Mouse (Mus musculus): ENCODE measurements at regions not wholly inside any gene's neighbourhood (a gene's known extent, or its start where the extent isn't known, plus 50 kb on each side); places are given as distances from the start of the nearest gene placed in this dataset.

DNA sequence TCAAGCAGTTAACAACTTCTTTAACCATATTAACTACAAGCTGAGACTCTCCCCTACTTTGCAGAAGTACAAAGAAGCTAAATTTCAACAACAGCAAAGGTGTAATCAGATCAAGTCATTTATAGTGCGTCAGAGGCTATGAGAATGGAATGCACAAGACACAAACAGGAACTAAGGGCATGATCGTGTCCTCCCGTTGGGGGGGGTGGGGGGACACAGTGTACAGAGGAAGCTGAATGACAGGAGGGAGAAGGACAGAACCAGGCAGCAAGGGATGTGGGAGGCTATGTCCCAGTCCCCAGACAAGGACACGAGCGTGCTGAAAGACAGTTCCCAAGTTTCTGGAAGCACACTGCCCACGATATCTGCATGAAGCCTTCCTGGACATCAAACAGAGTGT is 408.9 kb downstream of the Atp23 start:
- no peak for DNase-seq (ENCODE audit: low spot score)

DNA sequence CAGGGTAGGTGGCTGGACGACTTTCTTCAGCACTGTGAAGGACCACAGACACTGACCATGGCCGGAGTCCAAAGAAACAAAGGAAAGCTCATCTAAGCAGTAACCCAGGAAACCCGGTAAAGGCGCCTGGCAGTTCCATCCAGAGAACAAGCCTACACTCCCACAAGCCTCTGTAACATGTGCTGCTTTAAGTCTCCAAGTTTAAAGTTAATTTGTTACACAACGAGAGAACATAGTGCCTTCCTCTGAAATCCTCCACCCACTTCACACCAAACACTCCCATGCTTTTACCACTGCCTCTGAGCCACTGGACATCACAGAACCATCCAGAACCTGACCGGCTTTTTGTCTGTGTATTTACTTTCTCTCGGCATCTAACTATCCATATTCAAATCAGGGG is 416.0 kb downstream of the Atp23 start:
- DNase-seq (ENCODE audit: low spot score) = no peak

DNA sequence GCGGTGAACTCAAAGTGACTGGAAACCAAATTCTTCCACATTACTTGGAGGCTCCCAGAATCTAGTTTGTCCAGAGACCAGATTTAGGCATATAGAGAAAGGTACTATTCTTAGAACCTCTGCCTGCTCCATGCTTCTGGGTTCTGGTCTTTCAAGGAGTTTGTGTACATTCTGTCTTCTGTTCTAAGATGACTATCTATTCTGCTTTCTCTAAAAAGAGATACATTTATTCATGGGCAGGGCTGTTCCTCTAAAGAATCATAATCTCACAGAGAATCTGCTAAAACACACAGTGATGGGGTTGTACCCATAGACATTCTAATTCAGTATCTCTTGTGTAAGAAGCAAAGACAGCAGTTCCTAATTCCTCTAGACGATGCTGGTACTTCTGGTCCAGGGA is 417.7 kb downstream of the Atp23 start:
- no peak for DNase-seq (ENCODE audit: low spot score)

DNA sequence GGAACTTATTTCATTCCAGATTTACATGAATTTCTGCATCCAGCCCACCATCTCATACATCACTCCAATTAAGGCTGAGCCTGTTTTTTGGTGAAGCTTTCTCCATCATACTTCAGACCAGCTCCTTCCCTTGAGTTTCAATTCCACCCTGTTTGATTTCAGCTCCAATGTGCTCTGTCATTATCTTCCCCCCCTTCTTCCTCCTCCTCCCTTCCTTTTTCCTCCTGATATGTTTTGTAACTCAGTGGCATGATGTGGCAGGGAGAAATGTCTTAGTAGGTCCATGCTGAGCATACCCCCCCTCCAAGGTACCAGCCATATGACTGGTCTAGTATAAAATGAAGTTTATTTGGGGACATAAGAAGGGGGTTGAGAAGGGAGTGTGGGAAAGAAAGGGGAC is 420.8 kb downstream of the Atp23 start:
- DNase-seq (ENCODE audit: low spot score) = no peak

DNA sequence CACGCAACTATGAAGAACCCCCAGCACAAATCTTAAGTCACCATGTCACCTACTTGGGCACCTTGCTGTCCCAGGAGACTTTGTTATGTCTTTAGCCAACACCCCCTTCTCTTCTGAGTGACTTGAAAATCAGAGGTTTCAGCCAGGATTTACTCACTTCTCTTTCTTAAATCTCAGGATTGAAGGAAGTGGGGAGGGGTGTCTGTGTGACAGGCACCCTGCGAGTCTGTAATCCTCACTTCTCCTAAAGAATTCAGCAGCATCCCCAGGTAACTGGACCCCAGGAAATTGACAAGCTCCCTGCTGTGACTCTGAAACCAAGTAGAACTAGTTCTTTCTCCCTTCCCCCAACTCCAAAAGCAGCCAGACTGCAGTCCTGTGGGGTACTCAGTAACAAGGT is 421.4 kb downstream of the Atp23 start:
- no peak for DNase-seq (ENCODE audit: low spot score)

DNA sequence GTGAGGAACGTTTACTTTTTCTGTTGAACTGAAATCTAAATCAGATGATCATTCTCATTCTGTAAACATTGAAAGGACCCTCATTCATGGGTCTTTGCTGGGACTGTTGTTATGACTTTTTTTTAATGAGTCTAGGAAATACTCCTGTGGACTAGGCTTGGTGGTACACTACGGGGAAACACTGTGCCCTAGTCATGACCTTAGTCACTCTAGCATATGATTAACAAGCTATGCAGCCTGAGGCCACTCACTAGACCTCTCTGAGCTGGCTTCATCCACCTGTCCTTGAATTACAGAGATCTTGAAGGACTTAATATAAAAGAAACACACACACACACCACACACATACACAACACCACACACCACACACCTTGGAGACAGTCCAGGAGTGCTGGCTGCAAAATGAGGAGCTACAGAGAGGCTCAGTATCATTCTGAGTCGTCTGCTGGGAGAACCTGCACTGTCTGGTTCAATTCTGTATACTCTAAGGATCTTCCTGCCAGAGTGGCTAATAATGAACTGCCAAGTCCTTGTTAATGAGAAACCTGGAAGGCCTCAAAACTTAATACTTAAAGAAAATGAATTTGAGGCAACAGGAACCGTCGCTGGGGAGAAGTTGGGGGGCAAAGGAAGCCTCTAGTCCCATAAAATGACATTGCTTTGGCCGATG is 428.0 kb downstream of the Atp23 start:
- DNase-seq (ENCODE audit: low spot score) = no peak

DNA sequence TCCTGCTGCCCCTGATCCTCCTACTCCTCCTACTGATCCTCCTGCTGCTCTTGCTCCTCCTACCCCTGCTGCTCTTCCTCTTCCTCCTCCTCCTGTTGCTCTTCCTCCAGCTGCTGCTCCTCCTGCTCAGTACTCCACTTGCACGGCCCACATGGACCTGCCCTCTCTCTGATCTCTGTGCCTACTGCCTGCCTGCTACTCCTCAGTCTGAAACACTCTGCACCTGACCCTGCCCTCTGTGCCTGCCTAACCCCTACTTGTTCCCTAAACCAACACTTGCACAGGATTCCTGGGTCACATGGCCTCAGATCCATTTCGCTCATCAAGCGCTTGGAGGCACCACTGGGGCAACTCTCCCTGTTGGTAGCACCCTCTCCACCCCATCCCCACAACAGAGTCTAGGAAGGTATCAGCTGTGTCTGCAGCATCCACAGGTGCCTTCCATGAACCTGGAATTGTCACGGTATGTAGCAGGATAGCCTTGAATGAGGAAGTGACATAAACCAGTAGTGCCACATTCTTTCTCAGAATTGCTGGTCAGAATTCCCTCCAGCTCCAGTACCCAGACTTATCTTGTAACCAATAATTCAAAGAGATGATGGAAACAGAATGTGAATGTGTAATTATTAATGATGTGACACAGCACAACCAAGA is 430.2 kb downstream of the Atp23 start:
- DNase-seq (ENCODE audit: low spot score) = no peak

DNA sequence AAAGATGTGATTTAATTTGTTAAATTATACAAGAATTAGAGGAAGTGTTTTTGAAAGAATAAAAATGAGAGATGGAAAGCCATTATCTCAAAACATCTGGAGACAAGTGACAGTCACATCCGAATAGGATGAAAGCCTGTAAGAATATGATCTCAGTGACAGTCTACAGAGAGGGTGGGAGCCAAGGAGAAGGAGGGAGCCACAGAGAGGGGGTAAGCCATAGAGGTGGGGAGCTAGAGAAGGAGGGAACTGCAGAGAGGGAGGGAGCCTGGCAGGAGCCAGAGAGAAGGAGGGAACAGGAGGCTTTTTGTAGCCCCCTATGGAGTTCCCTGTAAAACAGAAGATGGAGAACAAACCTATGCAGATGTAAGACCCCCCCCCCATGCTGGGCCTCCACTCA is 438.4 kb downstream of the Atp23 start:
- DNase-seq (ENCODE audit: low spot score) = no peak

DNA sequence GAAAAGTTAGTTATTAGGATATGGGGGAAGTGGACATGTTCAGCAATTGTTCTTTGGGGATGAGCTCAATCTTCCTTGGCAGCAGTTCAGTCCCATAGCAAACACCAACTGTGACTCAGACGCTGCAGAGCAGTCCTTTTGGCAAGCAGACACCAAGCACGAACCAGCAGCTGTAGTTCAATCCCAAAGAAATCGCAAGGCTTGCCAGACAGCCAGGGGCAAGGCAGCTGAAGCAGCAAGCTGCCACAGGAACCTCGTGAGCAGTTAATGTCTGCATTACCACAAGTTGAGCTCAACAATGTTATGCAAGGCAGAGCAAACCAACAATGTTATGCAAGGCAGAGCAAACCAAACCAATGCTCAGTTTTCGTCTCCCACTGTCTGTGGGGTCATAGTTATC is 442.6 kb downstream of the Atp23 start:
- no peak for DNase-seq (ENCODE audit: low spot score)

DNA sequence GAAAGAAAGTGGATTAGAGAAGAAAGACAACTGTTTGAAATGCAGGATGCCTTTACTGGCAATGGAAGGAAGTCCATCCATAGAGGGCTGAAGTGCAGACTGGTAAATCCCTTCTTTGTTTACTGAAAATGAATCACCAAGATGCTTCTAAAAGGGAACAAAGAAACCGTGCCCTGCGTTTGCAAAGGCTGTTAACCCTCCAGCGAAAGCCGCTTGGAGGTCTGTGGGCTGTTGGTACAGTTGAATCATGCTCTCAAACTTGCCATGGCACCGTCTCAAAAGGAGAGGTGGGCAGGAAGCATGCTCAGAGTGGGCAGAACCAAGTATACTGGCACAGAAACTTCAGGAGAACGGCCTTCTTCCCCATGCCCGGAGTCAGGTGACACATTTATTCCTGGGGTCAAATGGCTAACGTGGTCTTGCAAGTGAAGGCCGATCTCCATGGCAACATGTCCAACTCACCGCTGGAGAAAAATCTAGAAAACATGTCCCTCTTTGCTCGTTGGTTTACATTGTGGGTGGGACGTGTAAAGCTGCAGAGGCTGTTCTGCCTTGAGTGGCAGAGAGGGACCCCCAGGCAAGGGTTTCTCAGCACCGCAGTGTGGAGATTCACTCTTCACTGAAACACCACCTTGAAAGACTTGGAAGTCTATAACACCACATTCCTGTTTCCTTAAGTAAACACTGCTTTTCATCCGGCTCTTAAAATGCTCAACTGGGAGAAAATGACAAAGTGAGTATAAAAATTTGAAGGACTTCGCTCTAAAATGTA is 448.2 kb downstream of the Atp23 start:
- no peak for DNase-seq (ENCODE audit: low spot score)

DNA sequence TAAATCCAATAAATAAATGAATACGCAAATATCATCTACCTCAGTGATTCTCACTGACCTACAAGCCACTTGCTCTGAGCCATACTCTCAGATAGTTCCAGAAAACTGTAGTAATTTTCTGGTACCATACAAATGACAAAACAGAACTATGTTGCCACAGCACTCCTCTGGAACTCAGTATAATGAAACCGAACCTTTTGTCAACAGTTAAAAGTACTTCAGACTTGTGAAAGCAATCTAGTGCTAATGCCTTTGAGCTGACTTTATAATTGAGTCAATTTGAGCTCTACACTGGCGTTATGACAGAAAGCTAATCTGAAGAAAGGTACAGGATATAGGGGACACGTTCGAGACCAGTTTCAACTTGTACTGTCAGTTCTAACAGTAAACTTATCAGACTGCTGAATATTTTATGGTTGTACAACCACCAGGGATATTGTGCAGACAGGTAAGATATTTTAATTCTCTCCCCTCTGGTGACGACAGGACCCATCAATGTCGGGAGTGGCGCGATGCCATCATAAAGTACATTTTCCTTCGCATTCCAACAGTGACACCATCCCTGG is 449.0 kb downstream of the Atp23 start:
- no peak for DNase-seq (ENCODE audit: low spot score)

DNA sequence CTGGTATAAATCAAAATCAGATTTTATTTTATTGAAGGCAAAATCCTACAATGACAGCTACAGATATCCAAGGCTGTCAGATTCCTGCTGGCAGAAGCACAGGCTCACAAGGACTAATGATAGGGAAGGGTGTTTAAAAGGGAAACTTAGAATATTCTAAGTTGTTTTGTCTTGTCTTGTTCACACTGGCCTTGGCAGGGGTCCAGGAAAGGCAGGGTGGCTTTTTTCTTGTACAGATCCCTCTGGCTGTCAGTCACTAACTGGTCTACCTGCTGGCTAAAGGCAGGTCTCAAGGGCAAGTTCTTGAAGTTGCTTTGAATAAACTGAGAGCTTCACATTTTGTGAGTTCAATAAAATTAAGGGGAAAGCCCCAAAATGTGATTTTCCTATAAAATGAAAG is 465.3 kb downstream of the Lrig3 start:
- no peak for DNase-seq (ENCODE audit: low spot score)

DNA sequence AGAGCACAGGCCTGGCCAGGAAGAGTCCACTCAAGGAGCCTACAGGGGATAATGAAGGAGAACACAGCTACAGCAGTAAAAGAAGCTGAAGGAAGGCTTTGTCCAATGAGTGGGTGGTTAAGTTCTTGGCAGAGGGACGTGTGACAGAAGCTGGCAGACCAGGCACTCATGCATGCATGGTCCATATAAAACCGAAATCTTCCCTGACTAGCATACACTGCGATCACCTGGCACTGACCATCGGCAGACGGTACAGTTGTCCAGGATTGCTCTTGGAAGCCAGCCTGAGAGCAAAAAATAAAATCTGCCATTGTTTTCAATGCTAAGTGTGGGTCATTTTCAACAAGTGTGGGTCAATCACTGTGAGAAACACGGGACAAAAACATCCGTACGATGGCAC is 464.4 kb downstream of the Lrig3 start:
- DNase-seq (ENCODE audit: low spot score) = no peak

DNA sequence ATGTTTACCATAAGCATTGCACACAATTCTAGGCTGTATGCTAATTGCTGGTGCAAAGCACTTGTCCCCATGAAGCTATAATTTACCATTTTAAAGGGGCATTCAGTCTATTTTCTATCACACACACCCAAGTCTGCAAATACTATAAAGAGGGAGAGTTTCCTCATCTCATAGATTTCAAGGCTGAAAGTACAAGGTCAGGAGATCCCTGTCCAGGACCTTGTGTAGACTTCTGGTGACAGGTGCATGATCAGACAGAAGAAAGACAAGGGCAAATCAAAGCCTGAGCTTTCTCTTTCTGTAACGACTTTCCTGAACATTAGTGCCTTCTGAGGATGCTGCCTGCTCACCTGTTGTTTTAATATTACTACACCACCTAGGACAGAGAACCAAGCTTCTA is 463.5 kb downstream of the Lrig3 start:
- DNase-seq (ENCODE audit: low spot score) = no peak

DNA sequence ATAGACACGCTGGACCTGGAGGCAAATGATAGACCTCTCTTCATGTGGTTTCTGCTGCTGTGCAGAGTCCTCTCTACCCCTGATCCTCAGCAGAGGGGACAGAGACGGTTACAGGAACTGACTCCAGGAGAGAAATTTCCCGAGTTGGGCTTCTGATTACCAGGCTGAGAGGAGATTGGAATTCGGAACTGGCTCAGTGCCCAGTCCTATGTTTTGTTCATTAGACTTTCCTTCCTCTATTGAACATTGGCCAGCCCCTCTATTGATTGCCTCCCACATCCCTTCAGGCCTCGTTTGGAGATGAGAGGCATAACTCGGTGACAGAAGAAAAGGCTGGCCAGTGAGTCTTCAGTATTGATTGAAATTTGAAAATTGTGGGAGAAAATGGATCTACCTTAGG is 456.1 kb downstream of the Lrig3 start:
- DNase-seq (ENCODE audit: low spot score) = no peak

DNA sequence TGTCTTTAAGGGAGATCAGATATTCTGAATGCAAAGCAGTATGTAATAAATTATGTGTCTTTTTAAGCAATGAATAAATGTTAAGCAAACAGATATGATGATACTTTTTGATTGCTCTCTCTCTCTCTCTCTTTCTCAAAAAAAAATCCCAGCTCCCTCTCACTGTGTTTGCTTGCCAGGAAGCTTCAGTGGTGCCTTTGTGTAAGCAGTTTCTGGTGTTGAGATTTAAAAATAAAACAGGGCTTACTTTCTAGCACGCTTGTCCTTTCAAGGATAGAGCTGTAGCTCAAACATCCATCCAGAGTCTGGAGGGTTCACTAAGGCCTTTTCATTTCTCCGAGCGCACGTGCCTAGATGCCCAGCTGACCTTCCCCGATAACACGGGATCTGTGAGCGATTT is 447.8 kb downstream of the Lrig3 start:
- DNase-seq (ENCODE audit: low spot score) = no peak

DNA sequence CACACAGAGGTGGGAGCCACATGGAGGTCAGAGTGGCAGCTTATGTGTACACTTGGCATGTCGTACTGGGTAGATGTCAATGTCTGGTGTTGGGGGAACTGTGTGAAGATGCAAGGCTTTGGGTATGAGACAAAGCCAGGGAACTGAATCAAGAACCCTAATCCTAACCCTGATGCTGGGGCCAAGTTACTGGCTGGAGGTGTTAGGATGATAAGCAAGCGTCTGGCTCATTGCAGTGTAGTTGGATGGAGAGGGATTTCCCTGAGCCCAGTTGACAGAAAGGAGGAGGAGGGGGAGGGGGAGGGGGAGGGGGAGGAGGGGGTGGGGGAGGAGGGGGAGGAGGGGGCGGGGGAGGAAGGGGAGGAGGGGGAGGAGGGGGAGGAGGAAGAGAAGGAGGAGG is 426.3 kb downstream of the Lrig3 start:
- no peak for DNase-seq (ENCODE audit: low spot score)

DNA sequence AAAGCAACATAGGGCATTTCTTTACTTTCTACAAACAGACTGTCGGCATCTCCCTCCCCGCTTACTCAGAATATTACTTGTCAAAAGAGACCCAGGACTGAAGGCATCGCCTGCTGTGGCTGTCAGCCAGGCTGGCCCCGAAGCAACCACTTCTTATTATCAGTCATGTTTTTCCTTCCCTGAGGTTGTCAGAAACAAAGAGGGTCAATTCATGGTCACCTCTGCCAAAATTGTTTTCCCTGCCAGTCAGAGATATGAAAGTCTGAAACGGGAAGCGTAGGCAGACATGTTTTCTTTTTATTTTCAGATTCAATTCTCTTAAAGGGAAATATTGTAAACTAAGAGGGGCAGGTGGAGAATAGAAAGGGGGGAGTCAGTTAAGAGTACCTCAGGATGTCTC is 425.8 kb downstream of the Lrig3 start:
- no peak for DNase-seq (ENCODE audit: low spot score)

DNA sequence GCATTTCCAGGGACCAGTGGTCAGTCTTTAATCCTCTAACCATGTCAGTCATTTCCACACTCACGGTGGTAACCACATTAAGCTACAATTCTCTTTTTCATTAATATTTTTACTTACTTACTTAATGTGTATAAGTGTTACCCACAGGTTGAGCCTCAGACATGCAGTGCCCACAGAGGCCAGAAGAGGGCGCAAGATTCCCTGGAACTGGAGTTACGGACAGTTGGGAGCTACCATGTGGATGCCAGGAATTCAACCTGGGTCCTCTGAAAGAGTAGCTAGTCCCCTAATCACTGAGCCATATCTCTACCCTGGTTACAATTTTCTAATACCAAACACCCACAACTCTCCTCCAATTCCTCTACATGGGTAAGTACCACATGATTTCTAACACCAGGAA is 420.5 kb downstream of the Lrig3 start:
- DNase-seq (ENCODE audit: low spot score) = no peak

DNA sequence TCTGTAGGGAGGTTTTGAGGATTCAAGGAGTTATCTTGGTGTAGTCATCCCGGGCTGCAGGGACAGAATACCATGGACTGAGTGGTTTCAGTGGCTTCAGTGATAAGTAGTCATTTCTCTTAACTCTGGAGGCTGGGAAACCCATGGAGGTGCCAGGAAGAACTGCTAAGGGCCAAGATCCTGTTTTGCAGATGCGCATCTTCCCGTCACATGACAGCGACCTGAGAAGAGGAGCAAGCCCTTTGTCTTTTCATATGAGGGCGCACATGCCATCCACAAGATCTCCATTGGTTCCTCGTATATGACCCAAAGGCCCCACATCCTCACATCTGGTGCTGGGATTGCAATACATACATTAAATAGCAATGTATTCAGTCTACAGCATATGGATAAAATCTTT is 419.7 kb downstream of the Lrig3 start:
- no peak for DNase-seq (ENCODE audit: low spot score)

DNA sequence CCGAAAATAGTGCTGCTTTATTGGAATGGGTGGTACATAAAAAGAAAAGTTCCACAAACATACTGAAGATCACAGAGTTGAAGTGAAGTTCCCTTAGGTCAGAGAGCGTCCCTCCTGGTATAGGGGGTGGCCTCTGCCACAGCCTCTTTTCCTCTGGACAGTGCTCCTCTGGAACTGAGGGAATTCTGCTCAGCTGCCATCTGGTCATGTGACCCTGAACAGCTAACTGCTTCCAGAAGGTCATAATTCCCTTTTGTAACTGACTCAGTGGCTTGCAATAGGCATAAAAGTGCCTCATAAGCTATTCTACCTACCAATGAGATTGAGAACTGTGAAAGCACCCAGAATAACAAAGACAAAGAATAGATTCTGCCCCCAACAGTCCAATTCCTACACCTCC is 414.4 kb downstream of the Lrig3 start:
- DNase-seq (ENCODE audit: low spot score) = no peak

DNA sequence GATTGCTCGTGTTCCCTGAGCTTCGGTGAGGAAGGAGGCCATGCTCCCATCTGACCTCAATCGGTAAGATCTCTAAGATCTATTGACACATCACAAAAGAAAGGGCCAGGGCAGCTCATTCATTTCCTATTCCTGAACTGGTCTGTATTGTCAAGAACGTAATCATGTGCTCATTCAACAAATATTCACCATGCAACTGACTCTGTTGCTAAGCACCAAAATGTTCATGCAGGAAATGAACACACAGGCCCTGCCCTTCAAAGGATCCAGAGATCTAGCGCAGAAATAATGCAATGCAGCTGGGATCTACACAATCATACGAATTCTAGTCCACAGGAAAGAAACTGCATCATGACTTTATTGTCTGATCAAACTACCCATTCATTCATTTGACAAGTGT is 413.3 kb downstream of the Lrig3 start:
- no peak for DNase-seq (ENCODE audit: low spot score)

DNA sequence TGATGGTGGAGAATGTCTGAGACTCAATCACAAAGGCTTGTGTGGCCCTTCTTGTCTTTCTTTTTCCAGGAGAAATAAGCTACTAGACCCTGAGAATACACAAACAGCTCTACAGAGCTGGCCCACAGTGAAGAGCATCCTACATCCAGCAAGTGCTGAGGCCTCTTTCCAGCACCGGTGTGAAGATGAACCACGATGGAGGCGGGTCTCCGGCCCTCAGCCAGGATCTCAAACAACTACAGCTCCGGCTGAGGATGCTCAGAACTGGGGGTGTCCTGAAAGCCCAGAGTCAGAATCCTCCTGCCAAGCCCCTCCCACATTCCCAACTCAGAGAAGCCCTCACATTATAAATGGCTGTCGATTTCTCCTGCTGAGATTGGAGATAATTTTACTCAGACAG is 407.9 kb downstream of the Lrig3 start:
- no peak for DNase-seq (ENCODE audit: low spot score)
